Mouse (Mus musculus): ENCODE measurements around the gene Limk2.

Gene Limk2

DNA sequence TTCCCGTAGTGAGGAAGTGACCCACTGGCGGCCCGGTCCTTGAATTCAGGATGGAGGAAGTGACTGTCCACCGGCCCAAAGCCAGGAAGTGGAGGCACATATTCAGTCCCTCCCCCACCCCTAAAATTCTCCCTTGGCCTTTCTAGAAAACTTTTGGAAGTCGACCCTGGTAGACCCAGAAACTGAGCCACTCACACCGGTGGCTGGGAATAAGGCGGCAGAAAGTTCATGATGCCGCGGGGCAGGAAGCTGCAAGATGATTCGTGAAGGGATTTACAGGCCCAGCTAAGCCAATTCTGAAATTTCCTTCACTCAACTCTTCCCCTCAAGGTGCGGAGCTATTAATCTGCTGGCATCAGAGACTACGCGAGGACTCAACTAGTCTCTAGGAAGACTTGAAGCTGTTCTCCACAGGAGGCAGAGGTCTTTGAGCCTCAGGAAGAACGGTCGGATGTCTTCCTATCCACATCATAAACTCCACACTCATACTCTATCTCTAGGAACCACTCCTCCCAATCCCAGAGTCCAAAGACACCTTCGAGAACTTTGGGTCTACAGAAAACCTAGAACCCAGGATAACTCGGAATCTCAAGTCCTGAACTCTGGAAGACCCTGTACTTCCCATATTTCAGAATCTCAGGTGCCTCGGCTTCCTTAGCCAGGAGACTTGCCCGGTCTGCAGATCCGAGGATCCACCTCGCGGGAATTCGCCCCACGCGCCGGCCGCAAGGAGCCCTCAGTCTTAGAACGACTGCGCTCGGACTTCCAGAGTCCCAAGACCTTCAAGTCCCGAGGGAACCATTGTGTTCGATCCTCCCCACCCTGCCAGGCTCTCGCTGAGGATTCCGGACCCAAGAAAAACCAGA, 625 bp downstream of the Limk2 start:
- DNase-seq, result peak; percentile 59 to 63

DNA sequence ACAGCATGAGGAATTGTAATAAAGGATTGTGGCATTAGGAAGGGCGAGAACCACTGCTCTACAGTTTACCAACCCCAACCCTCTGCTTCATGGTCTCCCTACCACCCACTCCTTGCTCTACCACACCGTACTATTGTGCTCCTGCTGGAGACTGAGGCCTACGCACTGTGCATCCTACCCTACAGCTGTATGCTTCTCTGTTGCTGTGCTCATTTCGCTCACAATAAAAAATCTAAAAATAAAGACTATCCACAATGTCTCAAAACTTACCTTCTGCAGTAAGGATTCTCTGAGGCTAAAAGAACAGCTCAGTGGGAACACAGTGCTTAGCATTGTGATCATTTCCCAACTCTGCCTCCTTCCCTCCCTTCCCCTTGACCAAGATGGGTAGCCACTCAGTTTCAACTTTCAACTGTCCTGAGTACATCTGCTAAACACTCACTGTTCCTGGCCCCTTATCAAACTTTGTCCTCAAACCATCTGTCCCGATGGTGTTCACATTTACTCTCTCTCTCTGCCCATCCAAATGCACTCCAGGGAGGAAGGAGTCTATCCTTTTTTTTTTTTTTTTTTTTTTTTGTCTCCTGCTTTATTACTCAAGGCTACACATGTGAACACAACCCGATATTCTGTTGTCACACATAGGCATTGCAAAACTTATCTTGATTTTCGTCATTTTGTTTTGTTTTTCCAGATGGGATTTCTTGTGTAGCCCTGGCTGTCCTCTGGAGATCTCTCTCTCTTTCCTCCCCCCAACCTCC, 4.5 kb downstream of the Limk2 start:
- no peak for DNase-seq

DNA sequence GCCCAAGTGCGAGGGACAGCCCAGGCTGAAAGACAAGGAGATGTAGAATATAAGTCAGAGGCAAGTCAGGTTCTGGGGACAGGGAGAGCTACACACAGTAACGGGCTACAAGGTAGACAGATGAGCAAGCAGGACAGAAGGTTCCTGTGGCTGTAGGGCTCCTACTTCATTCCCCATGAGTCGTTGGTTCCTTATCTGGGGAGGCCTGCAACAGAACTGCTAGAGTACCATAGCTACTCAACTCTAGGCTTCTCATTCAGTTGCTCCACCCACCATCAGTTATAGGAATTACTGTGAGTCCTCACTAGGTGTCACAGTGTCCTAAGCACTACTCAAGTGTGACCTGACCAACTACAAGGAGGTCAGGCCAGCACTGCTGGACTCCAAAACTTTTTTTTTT, 6.0 kb downstream of the Limk2 start:
- DNase-seq, result peak in 1 of 2 experiments; percentile 8

DNA sequence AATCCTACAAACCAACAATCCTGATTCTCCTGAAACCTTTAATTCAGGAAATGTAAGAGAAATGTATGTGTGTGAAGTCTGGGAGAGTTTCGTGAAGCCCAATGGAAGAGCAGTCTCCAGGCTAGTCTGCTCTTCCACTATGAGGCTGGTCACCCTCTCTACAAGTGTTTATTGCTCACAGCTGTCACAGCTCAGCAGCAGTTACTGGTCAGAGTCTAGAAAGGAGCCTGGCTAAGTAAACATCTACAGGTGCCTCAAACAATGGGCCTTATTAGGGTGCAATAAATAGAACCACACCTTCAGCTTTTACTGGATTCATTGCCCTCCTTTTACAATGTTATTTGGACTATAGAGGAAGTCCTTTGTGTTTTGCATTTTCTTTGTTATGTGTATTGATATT, 10.7 kb downstream of the Limk2 start:
- DNase-seq, result no peak

DNA sequence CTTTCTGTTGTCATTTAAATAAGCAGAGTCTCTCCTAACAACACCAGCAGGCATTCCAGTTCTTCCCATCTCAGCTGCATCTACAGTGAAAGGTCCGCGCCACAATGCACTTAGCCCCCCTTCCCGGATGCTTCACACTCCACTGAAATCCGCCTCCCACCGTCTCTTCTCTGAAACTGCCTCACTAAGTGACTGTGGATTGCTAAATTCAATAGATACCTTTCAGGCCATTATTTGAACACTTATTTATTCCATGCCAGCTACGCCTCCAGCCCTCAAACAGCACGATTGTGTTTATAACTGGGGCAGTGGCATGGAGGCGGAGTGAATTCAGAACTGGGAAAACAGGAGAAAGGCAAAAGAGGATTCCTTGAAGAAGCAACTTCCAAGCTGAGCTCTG, 12.4 kb downstream of the Limk2 start:
- DNase-seq, result no peak

DNA sequence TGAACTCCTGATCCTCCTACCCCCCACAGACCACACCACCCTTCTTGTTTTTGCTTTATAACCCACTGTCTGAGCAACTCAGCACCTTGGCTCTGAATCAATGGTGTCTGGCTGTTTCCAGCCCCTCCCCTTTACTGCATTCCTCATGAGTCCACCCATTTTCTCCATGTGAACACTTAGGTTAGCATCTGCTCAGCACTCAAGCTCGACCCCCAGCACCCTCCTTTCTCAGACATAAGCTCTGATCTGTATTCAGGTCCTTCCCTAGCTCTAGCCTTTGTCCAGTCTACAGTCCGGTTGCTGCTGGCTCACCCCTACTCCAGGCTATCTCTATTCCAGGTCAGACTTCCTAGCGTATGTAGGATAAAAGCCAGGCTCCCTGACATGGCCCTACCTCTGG, 12.9 kb downstream of the Limk2 start:
- DNase-seq, result no peak

DNA sequence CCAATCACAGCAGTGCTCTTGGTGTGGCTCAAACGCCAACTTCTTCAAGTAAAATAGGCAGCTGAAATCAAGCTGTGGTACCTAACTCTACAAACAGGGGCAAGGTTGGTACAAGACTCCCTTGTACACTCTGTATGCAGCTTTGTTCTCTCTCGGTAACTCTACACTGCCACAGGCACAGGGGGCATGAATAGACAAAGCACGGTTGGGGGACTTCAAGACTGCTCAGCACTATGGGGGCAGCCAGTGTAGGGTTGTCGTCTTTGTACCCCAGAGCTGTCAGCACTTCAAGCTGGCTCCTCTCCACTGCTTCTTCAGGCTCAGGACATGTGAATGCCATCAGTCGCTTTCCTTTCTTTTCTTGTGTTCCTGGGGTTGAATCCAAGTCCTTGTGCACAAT, 14.5 kb downstream of the Limk2 start:
- no peak for DNase-seq

DNA sequence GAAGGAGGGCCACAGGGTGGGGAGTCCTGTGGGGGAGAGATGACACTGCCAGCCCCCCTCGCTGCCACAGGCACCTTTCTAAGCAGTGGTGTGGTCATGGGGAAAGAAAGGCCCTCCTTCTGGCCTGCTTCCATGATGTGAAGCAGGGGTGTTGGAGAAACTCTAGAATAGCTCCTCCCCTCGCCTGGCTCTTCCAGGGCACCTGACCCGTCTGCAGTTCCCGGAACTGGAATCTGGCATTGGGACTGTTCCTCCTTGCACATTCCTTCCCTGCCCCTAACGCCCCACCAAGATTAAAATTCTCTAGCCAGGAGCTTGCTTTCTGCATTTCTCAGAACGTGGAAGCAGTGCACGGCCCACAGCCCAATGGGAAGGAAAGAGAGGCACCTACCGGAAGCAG, 16.5 kb downstream of the Limk2 start:
- DNase-seq, result peak in 1 of 2 experiments; percentile 58

DNA sequence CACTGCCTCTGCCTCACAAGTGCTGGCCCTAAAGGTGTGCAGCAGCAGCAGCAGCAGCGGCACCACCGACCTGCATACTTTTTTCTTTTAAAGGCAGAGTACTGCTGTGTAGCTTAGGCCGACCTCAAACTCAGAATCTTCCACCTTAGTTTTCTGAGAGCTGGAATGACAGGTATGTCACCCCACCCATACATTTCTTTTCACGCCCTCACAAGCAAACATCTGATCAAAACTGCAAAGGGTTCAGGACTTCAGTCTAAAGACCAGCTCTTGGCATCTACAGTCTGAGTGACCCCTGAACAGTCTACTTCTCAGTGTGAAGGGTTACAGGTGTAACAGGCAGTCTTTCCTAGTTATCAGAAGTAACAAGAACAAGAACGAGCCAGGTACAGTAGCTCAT, 18.2 kb downstream of the Limk2 start:
- no peak for DNase-seq

DNA sequence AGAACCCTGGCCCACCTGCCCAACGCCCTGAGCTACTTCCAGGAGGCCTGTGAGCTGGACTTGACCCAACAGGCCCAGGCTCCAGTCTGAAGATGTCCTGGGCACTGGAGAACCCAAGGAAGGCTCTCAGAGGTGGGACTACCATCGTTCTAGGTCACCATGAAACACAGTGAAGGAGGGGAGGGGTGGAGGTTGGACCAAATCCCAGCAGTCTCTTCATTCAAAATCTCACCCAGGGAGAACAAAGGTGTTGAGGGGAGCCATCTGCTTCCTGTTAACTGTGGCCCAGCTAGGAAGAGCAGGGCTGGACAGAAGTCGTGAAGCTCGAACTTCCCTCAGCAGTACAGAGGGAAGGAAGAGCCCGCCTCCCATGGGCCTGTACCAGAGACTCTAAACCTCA, 19.0 kb downstream of the Limk2 start:
- no peak for DNase-seq

DNA sequence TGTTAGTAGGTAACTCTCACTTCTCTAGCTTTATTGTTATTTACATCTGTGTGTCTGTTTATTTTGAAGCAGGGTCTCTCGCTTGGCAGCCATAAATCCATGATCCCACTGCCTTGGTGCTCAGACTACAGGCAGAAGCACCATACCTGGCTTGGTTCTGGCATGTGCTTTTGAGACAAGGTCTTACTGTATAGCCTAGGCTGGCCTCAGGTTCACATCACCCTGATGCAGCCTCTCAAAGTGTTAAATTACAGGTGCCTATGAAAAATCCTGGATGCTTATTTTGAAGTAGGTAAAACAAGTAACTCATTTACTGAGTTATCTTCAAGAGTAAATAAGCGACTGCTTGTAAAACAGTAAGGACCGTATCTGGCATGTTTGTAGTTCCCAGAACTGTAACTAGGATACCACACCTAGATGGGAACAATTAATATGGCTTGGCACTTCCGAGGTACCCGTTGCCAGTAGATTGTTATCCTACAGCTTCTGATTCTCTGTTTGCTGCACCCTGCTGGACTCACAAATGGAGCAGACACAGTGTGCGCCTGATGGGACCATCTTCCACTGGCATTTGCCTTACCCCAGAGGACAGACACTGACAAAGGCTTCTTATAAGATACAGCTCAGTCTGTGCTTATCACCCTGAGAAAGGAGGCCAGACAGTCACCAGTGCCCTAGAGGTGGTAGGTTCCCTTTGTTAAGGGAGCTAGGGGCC, 21.4 kb downstream of the Limk2 start:
- no peak for DNase-seq

DNA sequence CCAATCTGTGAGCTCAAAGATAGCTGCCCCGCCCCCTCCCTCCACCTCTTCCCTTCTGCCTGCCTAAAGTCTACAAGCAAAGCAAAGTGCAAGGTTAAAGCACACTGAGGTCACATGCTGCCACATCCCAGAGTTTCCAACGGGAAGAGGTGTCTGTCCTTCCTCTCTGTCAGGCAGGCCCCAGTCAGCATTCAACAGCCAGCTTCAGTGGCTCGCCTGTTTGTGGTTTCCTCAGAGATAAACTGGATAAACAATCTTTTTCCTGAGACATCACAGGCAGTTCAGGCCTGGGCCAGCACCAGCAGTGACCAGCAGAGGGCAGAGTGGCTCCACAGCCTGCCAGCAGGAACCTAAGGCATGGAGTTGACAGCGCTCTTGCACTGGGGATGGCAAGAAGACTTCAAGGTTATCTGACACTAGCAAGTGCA, 22.0 kb downstream of the Limk2 start:
- peak; percentile 86 to 91 for DNase-seq

DNA sequence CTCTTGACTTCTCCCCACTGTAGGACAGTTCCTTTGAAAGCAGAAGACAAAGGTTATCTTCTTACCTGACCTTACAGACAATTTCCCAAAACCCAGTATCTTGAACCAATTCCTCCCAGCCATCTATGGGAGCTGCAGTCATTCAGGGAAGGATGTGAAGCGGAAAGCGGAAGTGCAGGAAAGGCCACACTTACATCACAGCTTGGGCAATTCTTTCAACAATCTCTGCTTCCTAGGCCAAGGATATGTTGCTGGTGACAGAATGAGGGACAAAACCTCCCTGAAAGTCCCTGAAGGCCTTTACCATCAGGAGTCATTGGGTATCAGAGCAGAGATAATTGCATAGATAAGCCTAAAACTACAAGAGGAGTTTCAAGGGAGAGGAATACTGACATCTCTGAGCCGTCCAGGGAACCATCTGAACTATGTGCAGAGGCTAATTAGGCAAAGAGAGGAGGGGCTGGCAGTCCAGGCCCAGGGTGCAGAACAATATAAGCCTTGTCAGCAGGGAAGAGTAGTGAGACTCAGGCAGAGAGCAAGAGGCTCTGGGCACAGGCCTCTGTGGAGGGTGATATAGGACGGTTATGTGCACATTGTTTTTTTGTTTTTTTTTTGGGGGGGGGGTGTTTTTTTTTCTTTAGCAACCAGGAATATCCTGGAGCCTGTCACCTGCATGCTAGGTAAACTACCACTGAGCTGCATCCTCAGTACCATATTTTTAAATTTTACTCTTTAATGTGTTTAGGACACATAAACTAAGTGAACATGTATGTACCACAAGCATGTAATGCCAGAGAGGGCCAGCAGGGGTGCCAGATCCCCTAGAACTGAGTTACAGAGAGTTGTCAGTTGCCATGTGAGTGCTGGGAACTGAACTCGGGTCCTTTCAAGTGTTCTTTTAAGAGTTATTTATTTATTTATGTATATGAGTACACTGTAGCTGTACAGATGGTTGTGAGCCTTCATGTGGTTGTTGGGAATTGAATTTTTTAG, 26.1 kb downstream of the Limk2 start:
- peak in 1 of 2 experiments; percentile 20 for DNase-seq

DNA sequence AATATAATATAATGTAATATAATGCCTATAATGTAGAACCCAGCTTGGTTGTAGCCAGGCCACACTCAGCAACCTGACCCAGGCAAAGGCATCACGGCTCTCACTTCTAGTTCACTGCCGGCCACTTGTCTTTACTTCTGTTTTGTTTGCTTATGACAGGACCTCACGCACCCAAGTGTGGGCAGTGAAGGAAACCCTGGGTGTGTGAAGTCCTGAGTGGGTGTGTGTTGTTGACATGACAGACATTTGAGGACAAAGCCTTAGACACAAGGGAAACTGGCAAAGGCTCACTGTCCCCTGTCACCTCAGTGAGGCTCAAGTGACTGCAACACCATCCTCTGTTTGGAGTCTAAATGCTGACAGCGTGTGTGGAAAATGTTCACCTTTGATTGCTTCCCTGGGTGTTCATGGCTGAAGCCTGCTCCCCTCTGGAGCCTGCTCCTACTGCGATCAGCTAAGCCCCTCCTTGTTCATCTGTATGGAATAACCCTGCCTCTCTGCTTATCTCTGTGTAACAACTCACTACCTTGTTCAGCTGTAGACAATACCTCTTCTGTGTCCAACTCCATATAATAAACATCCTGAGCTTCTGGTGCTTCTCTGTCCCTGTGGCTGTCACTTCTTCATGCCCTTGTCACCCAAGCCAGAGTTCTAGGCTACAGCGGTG, 27.7 kb downstream of the Limk2 start:
- DNase-seq, result no peak

DNA sequence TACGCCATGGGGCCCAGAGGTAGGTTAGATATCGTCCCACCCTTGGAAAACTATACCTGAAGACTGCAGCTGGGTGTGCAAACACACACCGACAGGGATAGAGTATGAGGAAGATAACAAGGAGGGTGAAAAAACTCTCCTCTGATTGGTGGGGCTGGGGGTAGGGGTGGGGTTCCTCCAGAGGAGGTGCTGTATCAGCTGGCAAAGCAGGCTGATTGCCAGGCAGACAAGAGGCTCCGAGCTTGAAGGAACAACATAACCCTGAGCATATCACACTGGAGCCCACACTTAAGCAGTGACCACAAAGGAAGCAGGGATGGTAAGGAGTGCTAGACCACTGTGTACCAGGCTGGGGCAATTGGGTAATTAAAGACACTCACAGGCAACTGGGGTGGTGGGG, 29.6 kb downstream of the Limk2 start:
- DNase-seq, result no peak

DNA sequence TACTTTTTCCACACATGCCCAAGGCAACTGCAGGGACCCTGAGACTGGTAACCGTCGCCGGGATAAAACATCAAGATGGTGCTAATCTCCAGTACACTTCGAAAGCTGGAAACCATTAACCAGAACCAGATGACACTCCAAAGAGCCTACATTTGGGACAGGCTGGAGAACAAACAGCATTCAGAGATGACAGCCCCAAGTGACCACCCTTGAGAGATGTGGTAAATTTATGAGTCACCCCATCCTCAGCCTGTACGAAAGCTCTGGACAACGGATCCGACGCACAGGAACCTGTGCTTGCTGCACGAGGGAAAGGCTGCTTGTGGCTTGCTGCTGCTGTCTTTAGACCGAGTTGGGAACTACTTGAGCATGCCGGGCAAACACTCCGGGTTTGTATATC, 34.2 kb downstream of the Limk2 start:
- DNase-seq, result no peak

DNA sequence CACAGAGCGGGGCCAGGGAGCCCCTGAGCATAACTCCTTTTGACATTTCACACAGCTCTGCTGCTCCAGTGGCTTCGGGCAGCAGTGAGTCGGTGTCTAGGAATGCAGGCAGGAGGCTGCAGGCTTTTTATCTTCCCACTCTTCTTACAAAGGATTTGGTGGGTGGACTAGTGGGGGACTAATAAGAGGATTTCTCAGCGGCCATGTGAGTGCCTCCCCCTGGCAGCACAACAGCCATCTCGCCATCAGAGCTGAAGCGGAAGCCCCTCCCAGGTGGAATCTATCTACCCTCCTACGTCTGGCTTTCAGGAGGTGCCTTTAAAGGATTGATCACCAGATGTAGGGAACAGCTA, 34.7 kb downstream of the Limk2 start:
- no peak for DNase-seq

DNA sequence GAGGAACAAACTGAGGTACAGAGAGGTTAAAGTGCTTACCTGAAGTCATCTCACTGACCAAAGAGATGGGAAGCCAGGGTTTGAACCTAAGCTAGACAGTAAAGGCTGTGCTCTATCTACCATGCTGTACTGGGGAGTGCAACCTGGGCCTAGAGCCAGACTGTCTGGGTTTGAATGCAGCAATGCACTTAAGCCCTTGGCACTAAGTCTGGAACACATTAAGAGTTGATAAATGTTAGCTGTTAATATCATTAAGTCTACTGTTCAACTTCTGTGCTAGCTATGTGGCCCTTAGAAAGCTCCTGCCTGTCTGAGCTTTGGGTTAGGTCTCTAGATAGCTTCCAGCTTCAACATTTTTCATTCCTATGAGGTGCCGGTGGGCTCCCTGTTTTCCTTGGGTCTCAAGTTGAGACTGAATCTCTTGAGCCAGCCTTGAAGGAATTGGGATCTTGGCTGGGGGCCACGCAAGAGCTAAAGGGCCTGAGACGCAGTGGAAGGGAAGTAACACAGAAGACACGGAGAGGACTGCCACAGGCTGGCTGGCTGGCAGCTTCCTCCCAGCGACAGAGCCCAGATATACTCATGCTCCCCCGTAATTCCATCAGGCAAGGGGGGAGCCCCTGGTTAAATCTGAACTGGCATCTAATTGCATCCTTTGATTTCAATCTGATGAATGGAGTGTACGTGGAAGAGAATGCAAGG, 35.2 kb downstream of the Limk2 start:
- DNase-seq, result peak in 1 of 2 experiments; percentile 29

DNA sequence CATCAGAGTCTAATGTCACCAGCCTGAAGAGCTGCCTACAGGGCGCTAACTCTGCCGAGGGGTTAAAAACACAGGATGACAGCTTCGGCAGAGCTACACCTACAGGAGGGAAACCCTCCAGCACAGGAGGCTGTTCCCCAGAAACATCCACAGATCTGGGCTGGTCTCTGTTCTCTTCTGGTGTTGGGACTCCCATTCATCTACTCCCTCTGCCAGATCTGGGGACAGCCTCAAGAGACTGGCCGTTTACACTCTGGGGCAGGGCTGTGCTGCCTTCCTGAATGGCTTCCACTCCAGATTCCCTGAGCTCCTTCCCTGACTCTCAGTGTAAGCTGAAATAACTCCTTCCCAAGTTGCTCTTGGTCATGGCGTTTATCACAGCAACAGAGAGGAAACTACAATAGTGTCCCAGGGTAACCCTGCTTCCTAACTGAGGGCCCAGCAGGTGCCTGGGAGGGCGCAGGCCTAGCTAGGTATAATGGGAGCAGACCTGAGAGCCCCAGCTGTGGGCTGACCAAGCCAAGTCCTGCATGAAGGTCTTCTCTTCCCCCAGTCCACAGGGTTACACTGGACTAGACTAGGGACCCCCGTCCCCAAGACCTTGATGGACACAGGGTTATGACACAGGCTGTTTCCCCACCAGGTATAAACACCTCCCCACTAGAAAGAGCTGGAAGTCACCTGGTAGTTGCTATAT, 37.2 kb downstream of the Limk2 start:
- no peak for DNase-seq

DNA sequence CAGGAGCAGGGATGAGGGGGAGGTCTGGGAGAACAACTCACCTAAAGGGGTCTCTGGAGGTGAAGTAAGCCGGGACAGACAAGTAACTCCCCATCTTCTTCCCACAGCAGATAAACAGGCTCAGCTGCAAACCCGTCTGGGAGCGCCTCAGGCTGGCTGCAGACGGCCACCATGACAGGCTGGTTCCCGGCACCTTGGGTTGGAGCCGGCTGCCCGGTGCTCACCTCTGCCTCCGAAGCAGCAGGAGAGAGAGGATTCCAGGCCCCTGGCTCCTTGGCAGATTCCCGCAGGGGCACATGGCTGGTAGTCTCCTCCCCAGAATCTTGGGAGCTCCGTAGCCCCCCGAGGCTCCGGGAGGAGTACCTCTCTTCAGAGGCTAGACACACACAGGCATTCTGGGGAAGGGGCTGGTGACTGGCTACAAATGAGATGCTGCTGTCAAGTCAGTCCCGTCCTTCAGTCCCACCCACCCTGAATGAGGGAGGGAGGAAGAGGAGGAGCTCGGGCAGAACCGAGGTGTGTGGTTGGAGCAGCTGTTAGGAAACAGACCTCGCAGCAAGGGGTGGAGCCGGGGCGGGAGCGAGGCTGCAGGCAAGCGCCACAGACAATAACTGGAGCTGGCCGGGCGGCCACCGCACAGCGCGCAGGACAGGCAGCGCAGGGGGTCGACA, 37.9 kb downstream of the Limk2 start:
- DNase-seq, result peak; percentile 83 to 91

All from kidney, postnatal 25 days (tissue).